Mouse (Mus musculus) gonadal fat pad, adult 2 months (tissue): Measurements from ENCODE around the gene Tmcc1. TPM values are rescaled to one million over a fixed set of nuclear protein-coding genes. Genes with fewer than 3 reads are reported as not detected.
"Not testable (repeated sequence)": the region's sequence is repeated elsewhere in the genome, so short reads cannot be mapped to it uniquely, and the experiment has no call there.

Experiments
- DNase-seq: peaks from one replicate; pipeline ENCODE4 v3.0.0-alpha.2; 2012; ENCODE audit warnings: low read depth
- polyA plus RNA-seq: library from polyadenylated mRNA; depleted of rRNA; stranded (reverse); fragments of >200 nt; gene quantifications from 2 replicates; pipeline ENCODE4 v1.2.3, GENCODE M21; 2012

The Tmcc1 gene
- polyA plus RNA-seq, 1 experiment, result 13.9 TPM

DNA sequence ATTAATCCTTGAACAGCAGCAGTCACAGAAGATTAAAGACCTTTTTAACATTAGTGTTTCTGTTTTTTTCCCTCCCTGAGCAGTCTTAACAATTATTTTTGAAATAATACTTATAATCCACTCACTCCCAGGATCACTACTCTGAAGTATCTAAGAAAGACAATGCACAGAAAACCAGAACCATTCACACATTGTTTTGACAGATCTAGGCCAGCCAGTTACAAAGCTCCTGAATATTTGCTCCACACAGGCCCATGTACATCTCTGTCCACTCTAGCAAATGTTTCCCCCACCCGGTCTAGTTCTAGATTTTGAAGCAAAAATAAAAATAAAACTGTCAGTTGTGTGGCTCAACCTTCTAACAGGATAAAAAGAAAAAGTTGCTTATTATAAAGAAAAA lies 45.9 kb downstream of the Tmcc1 start:
- no peak for DNase-seq

DNA sequence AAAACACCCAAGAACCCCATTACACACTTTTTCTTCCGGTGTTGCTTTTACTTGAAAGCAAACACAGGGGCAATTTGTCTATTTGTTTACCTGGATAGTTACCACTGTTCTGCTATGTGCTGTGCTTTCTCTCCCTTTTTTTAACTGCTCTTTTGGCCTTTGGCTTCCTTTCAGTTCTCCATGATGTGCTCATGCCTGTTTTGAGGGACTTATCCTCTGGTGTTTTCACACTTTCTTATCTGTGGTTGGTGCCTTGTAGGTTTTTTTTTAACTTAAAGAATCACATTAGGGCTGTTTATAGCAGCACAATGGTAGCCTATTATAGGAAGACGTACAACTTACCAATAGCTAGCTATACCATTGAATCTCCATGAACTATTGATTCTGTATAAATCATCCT lies 51.6 kb downstream of the Tmcc1 start:
- DNase-seq, result no peak

DNA sequence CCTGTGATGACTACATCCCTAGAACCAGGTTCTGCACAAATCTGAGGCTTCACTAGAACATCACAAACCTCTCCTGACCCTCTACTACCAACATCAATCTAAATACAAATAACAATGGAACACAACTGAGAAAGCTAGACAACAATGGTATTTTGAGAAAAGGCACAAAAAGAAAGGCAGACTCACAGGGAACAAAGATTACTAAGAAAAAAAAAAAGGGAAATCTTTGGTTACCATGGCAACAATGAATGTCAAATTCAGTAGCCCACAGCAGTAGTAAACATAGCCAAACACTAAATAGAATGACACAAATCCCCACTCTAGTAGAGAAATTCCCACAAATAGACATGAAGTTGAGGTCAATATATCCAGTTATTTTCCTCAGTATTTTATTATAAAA lies 52.5 kb downstream of the Tmcc1 start:
- DNase-seq, result no peak

DNA sequence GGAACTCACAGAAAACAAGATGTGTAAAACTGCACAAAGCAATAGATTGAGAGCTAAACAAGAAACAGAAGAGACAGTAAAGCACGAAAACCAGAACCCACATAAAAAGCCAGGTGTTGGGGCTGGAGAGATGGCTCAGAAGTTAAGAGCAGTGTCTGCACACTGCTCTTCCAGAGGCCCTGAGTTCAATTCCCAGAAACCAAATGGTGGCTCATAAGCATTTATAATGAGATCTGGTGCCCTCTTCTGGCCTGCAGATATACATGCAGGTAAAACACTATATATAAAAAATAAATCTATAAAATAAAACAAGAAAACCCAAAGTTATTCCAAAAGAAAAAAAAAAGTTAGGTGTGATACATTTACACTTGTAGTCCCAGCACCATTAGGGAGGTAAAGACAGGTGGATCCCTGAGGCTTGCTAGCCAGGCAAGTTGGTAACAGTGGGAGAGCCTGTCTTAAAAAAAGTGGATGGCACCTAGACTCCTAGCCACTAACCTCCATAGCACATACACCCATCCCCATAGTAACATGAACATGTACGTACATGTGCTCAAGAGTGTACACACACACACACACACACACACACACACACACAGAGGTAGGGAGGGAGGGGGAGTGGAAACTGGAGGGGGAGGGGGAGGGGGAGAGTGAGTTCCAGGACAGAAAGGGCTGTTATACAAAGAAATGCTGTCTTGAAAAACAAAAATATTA lies 54.0 kb downstream of the Tmcc1 start:
- no peak for DNase-seq

DNA sequence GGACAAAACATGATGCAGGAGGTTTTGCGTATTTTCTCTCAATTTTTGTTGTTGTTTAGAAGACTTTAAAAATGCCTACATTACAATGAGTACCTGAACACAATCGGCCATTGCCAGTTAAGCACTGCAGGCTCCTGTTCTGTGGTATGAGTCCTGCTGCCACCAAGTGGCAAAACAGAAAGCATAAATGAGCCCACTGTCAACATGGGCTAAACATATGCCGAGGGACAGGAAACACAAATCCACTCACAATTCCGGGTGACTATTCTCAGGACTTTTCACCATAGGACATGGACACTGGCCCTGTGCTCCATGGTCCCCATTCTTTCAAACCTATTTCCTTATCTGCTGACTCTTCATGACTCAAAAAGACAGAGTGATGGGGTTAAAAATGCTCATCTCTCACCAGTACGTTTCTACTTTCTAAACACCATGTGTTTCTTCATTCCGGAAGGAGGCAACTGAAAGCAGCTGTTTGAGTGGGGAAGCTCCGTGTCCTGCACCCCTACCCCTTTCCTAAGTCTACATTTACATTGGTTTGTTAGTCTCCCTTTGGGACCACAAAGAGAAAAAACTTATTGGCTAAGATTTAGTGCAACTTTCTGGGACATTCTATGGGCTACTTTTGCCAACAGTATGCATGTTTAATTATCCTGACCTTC lies 57.2 kb downstream of the Tmcc1 start:
- DNase-seq, result no peak

DNA sequence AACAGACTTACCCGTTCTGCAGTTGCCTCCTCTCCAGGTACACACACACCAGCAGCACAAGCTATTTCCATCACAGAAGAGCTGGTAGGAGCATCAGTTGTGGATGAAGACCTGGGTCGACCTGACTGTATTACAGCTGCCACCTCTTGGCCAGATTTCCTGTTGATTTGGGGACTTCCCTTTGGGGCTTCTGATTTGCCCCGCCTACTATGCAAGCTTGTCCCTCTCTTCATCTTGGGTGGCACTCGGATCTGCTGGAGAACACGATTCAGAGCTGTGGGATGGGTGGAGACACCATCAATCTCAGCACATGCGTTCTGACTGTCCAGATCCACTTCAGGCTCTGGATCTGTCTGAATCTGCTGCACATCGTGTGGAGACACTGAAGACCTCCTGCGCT lies 59.5 kb downstream of the Tmcc1 start:
- DNase-seq, result no peak

DNA sequence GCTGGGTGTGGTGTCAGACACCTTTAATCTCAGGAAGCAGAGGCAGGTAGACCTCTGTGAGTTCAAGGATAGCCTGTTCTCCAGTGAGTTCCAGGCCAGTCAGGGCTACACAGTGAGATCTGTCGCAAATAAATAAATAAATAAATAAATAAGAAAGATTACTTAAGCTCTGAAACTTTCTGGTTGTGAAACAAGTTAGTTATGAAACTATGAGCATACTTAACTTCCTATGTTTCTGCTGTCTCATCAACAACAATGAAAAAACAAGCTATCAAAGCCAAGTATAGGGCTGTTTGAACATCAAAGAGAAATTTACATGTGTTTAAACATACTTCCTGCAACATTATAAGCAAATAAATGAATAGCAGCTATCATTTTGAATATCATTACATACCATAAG lies 61.5 kb downstream of the Tmcc1 start:
- DNase-seq, result no peak

DNA sequence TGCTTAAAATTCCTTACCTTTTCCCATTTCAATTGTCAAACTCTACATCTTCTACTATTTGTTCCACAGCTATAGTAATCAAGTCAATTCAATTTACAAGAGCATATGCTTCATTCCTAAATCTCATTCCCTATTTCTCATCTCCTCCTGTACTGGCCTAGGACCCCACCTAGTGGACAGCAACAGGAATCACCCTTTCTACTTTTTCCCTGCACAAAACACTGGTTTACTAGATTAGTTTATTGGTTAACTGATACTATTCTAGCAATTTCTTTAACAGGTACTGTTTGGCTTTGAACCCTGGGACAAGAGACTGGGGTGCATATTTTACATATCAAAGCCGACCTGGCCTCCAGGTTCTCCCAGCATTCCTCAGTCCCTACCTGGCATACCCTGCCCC lies 64.6 kb downstream of the Tmcc1 start:
- DNase-seq, result no peak

DNA sequence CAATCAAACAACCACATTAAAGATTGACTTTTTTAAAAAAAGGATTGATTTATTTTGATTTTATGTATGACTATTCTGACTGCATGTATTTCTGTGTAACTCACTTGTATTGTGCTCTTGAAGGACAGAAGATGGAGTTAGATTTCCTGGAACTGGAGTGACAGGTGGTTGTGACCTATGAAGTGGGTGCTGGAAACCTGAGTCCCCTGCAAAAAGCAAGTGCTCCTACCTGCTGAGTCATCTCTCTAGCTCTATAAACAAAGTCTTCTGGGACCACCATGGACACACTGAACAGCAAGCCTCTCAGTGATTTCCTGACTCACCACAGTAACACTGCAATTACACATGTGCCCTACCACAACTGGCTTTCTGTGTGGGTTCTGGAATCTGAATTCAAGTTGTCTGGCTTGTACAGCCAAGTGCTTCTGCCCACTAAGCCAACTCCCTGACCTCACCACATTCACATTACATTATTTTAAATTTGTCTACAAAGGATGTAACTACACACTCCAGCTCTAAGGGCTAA lies 65.3 kb downstream of the Tmcc1 start:
- no peak for DNase-seq

DNA sequence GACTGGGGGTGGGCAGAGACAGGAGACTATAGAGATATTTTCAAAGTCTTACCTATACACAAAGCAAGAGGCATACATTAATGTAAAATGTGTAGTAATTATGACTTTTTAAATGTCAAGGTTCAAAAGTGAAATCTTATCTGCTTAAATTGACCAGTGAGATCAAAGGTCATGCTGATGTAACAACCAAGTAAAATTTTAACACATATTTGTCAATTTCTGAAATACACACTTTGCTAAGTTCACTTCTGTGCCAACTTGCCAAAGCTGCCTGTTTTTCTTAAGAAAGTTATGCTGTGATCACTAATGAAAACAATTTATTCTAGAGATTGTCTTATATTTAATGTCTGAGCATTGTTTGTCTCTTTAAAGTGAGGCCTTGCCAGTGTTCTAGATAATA lies 66.7 kb downstream of the Tmcc1 start:
- DNase-seq, result no peak

DNA sequence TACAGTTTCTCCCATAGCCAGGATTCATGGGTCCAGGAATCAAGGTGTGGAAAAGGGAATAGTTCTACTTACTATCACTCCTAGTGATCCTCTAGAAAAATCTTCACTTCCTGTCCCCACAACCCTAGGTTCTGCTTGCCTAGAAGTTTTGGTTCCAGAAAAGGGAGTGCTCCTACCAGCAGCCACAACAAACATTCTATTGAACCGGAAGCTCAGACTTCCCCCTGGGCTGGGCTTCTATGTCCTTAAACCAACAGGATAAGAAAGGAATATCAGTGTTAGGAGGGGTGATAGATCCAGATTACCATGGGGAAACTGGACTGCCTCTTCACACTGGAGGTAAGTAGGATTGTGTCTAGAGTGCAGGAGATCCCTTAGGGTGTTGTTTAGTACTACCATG lies 70.4 kb downstream of the Tmcc1 start:
- no peak for DNase-seq

DNA sequence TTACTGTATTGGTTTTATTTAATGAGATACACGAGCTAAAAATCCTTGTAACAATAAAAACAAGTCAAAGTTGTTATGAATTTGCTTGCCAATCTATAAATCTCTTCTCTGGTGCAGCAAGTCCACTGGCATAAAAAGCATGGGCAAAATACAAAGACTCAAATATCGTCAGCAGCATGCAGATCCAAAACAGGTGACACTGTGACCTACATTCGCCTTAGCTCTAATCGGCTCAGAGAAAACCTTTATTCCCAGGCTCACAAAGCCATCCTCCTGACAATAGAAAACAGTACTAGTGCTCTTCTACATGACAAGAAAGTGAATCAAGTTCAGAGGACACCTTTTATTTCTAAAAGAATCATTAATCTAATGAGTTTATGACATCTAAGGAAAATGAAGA lies 73.6 kb downstream of the Tmcc1 start:
- no peak for DNase-seq

DNA sequence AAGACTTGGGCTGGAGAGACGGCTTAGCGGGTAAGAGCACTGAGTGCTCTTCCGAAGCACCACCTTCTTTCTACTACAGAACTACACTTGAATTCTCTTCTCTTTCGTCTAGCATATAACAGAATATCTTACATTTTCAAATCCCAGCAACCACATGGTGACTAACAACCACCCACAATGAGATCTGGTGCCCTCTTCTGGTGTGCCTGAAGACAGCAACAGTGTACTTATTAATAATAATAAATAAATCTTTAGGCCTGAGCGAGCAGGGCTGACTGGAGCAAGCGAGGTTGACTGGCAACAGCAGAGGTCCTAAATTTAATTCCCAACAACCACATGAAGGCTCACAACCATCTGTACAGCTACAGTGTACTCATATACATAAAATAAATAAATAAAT lies 76.7 kb downstream of the Tmcc1 start:
- DNase-seq, result not testable (repeated sequence)

DNA sequence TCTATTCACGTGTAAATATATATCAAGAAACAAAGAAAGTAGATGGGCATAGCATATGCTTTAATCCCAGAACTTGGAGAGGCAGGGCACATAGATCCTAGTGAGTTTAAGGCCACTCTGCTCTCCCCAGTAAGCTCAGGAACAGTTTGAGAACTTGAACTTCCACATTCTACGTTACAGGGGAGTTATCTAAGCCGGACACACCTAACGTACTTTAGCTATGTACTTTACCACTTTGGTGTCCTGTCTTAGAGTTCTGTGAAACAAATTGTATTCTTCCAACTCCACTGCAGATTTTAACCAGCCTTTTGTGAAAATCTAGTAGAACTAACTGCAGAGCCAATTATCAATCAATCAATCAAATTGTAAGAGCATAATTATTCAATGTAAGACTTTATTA lies 82.7 kb downstream of the Tmcc1 start:
- DNase-seq, result no peak

DNA sequence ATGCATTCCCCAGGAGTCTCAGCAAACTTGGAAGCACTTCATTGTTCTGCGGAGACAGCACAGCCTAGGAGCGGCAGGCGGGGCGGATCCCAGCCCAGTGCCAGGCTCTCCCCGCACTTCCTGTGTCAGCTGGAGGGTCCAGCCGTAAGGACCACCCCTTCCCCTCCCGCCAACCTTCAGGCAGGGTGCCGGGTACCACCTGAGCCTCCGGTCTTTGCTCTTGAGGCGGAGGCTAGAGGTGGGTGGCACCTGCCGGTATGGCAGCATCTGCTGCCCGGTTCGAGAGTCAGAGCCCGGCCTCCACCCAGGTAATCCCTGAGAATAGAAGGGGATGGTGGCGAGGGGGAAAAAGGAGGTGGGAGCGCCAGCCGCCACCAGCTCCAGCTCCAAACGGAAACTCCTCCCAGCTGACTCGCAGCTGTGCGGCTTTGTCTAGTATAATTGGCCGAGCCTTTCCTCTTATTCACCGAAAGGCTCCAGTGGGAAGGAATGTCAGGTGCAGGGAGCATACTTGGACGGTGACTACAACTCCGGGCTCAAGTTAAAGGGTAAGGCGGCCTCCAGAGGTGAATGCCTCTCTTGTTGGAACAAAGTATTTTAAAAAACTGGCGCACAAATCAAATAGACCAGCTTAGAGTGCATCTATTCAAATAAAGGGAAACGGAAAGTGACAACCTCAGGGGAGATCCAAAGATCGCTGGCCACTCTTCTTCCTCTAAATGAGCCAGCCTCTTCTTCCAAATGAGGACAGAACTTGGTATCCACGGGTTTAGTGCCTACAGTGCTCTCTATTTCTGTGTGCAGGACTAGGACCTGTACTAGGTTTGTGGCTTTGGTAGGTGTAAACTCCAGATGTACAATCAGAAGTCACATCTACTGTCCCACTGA lies 85.6 kb downstream of the Tmcc1 start:
- no peak for DNase-seq

DNA sequence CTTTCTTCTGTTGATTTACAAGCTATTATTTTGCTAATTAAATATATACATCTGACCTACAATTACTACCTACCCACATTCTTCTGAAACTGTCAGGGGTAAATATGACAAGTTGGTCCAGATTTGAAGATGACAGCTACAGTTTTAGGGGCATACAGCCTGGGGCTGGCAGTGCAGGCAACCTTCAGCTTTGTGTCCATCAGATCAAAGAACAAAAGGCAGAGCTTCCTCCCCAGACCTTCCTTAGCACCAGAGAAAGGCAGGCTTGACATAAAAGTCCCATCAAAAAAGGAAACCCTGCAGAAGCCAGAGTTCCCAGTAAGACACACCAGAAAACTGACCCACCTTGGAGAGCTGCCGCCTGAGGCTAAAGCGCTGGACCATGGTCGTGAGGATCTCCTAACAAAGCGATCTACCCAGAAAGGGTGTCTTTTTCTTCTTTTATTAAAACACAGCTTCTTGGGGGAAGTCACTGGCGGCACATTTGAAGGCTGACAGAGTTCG lies 86.3 kb downstream of the Tmcc1 start:
- no peak for DNase-seq

DNA sequence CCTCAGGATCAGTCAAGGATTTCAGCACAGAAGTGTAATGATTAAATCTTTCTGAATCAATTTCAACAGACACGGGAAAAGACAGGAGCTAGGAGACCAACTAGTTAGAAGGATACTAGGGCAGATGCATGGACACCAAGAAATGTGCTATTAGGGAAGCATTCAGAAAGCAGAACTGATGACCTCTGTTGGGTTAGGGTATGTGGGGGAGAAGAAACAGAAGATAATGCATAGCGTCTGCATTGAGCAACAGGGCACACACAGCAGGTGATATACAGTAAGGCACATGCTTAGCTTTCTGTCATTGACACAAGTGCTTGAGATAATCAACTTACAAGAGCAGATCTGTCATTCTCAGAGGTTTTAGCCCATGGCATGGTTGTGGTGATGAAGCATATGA lies 95.7 kb downstream of the Tmcc1 start:
- DNase-seq, result no peak

DNA sequence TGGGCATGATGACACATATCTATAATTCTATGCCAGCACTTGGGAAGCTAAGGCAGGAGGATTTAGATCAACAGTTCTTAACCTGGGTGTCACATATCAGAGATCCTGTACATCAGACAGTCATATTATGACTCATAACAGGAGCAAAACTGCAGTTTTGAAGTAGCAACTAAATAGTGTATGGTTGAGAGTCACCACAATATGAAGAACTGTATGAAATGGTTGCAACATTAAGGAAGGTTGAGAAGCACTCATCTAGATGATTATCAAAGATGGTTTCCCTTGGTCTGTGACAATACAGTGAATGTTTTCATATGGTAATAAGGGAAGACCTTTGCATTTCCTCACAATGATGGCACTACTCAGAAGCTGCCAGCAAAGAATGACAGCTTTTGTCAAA lies 103.9 kb downstream of the Tmcc1 start:
- no peak for DNase-seq

DNA sequence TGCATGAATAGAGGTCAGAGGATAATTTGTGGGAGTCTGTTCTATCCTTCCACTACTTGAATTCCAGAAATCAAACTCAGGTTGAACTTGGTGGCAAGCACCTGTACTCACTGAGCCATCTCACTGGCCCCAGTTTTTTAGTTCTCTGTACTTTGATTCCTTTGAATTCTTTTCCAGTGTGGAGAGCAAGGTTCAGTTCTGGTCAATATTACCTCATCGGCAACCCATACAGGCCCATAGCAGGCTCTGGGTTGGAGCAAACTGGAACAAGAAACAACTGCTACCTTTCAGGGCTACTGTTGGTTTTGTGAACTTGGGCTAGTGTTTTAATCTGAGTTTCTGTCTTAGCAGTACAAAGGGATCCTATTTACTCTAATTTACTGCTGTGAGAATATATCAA lies 107.2 kb downstream of the Tmcc1 start:
- DNase-seq, result no peak

DNA sequence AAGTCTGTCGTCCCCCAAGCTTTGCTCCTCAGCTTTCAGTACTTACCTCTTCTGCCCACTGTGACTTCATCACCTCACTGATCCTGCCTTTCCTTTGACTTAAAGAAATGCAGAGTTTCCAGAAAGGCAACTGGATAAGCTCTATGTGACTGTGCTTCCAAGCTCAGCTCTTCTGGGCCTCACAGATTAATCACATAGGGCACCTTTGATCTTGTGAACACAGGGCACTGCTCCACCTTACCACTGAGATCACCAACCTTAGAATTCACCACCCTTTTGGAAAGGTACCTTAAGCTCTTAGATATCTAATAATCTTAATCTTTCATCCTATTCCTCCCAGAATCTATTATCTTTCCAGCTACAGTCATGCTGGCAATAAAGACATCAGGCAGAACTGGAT lies 111.0 kb downstream of the Tmcc1 start:
- DNase-seq, result no peak

DNA sequence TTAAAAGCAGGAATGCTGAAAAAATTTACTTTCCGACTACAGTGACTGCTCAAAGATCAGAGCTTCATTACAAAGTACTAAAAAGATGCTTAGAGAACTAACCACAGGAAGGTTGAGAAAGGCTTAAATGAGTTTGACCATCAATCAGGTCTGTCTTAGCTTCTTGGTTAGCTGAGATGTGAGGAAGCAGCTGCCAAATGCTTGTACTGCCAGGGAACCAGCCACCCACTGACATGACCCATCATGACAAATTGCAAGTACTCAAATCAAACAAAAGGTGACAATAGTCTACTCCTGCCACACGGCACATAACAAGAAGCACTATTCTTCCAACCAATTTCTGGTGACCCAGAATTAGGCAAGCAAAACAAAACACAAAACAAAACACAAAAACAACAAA lies 111.9 kb downstream of the Tmcc1 start:
- no peak for DNase-seq

DNA sequence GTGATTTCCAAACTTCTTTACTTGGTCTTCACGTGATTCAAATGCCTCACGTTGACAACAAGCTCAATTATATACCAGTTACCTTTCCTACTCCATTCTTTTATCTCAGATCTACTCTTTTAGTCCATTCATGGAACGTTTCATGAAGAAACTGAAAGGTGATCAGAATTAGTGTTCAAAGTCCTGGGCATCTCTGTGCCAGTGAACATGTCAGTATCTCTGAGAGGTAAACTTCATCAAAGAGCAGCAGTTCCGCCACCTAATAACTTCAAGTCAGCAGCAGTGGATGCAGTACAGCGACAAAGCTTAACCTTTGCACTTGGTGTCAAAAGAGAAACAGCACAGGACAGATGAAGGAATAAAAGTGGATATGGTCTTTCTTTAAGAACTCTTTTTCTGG lies 112.5 kb downstream of the Tmcc1 start:
- no peak for DNase-seq
